In the genomic region with DNA sequence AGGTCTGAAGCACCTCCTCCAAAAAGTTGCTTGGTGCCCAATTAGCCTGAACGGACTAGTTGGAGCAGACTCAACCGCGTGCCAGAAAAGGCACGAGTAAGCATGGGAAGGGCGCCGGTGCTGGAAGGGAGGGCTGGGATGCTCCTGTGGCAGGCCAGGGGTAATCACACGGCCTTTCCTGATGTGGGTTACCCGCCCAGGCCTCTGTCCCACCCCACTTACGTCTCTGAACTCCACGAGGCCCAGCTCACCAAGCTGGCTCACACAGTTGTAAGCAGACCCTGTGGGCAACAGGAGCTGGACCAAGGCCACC, we compare ENCODE assay signal across 14 mouse cellular contexts. TPM values are rescaled to one million over a fixed set of nuclear protein-coding genes. Genes with fewer than 3 reads are reported as not detected.
DNase-seq lines count a peak whose midpoint lies in the region; ATAC-seq and TF ChIP-seq lines count a peak whose summit lies in the region.
"Had no signal": no experiment of that assay in that cellular context is flagged by ENCODE, and none has a peak within 500 bp of the region (broad histone marks: within the 10 kb centered on the region; RNA-seq: fewer than 3 reads in every experiment).

No protein-coding gene starts in this region.

- H3K9me3 ChIP-seq in intestine, embryonic 14.5 days (ENCODE audit: control insufficient read depth, low read length), result no peaks in the 10 kb centered on the region
- no peaks in the 10 kb centered on the region for H3K9me3 ChIP-seq in intestine, embryonic 16.5 days (ENCODE audit: control insufficient read depth, low read length)
- H3K9me3 ChIP-seq in ES-Bruce4 (replicated peaks; ENCODE audit: control insufficient read depth, insufficient read depth, low read length, poor library complexity, severe bottlenecking), result no peaks in the 10 kb centered on the region
- no peaks in the 10 kb centered on the region for H3K9me3 ChIP-seq in liver, embryonic 12.5 days (replicated peaks)
- H3K9me3 ChIP-seq: forebrain, embryonic 10.5 days; G1E had no signal

- TF ChIP-seq POLR2A in ES-Bruce4 (IDR thresholded peaks at IDR 0.05; ENCODE audit: insufficient read depth, low read length), result no peak

- TF ChIP-seq EP300 in ES-Bruce4 (IDR thresholded peaks at IDR 0.05; ENCODE audit: insufficient read depth, low read depth, low read length), result no peak

- no peaks in the 10 kb centered on the region for H3K27me3 ChIP-seq in intestine, embryonic 14.5 days (replicated peaks; ENCODE audit: control insufficient read depth, insufficient read depth, low read length)
- H3K27me3 ChIP-seq in intestine, embryonic 16.5 days (replicated peaks; ENCODE audit: control insufficient read depth, insufficient read depth, low read length), result no peaks in the 10 kb centered on the region
- no peaks in the 10 kb centered on the region for H3K27me3 ChIP-seq in ES-Bruce4 (ENCODE audit: control insufficient read depth, insufficient read depth, low read length, poor library complexity, severe bottlenecking)
- no peaks in the 10 kb centered on the region for H3K27me3 ChIP-seq in liver, embryonic 12.5 days (replicated peaks)

- H3K4me3 ChIP-seq in intestine, embryonic 14.5 days (ENCODE audit: low read depth, low read length), result no peak overlapping the region
- H3K4me3 ChIP-seq in intestine, embryonic 16.5 days (ENCODE audit: low read length), result no peak overlapping the region
- H3K4me3 ChIP-seq in ES-Bruce4 (ENCODE audit: low read depth, low read length), result peak overlapping the region; percentile 42
- H3K4me3 ChIP-seq in brown adipose tissue, adult 24 weeks (ENCODE audit: insufficient read depth, low read depth, low read length), result no peak overlapping the region
- no peak overlapping the region for H3K4me3 ChIP-seq in liver, embryonic 12.5 days

- H3K27ac ChIP-seq in intestine, embryonic 14.5 days (ENCODE audit: low read depth), result no peak overlapping the region
- no peak overlapping the region for H3K27ac ChIP-seq in intestine, embryonic 16.5 days (ENCODE audit: low read length)
- no peak overlapping the region for H3K27ac ChIP-seq in ES-Bruce4 (ENCODE audit: insufficient read depth, low read length)
- H3K27ac ChIP-seq in brown adipose tissue, adult 24 weeks (replicated peaks; ENCODE audit: low read depth, low read length), result peak overlapping the region; percentile 86; the same call in 1 of the 2 replicates
- H3K27ac ChIP-seq in liver, embryonic 12.5 days, result no peak overlapping the region

- no peak overlapping the region for H3K9ac ChIP-seq in intestine, embryonic 14.5 days (ENCODE audit: low read length)
- no peak overlapping the region for H3K9ac ChIP-seq in intestine, embryonic 16.5 days (ENCODE audit: low read depth, low read length)
- no peak overlapping the region for H3K9ac ChIP-seq in ES-Bruce4 (ENCODE audit: low read depth, poor library complexity, severe bottlenecking)
- H3K9ac ChIP-seq in liver, embryonic 12.5 days, result no peak overlapping the region; the same call in 1 of the 2 replicates

- TF ChIP-seq CTCF in ES-Bruce4 (IDR thresholded peaks at IDR 0.05; ENCODE audit: low read depth, low read length), result no peak

- no peak for DNase-seq in intestine, embryonic 14.5 days (ENCODE audit: low spot score)
- DNase-seq in right cerebral cortex, postnatal 4 days, result no peak
- no peak for DNase-seq in frontal cortex, adult 2 months (ENCODE audit: extremely low spot score in 1 of 2, low spot score in 1 of 2)
- DNase-seq: gastrocnemius, postnatal 25 days; kidney, postnatal 36 days; thymus, postnatal 36 days had no signal

- peaks cover 42% of the 10 kb centered on the region for H3K36me3 ChIP-seq in intestine, embryonic 14.5 days (ENCODE audit: control insufficient read depth, insufficient read depth, low read length)
- peaks cover 23% of the 10 kb centered on the region for H3K36me3 ChIP-seq in intestine, embryonic 16.5 days (ENCODE audit: control insufficient read depth, insufficient read depth, low read length)
- no peaks in the 10 kb centered on the region for H3K36me3 ChIP-seq in ES-Bruce4 (ENCODE audit: control insufficient read depth, insufficient read depth, low read length, poor library complexity, severe bottlenecking)
- H3K36me3 ChIP-seq in liver, embryonic 12.5 days, result peaks cover 56% of the 10 kb centered on the region

- H3K4me1 ChIP-seq in intestine, embryonic 14.5 days (replicated peaks; ENCODE audit: control insufficient read depth, insufficient read depth, low read length), result peaks cover 23% of the 10 kb centered on the region
- peaks cover 33% of the 10 kb centered on the region for H3K4me1 ChIP-seq in intestine, embryonic 16.5 days (ENCODE audit: control insufficient read depth, insufficient read depth, low read length)
- H3K4me1 ChIP-seq in ES-Bruce4 (ENCODE audit: control insufficient read depth, insufficient read depth, low read length), result peaks cover 5% of the 10 kb centered on the region
- peaks cover 20% of the 10 kb centered on the region for H3K4me1 ChIP-seq in brown adipose tissue, adult 24 weeks (ENCODE audit: control insufficient read depth, insufficient read depth, insufficient read length, low read length)
- peaks cover 56% of the 10 kb centered on the region for H3K4me1 ChIP-seq in liver, embryonic 12.5 days

- 76% methylated on average over 10 of the region's 10 CpGs for WGBS in intestine, embryonic 14.5 days
- WGBS in intestine, embryonic 16.5 days, result 73% methylated on average over 10 of the region's 10 CpGs
- 68% methylated on average over 10 of the region's 10 CpGs for WGBS in liver, embryonic 12.5 days (ENCODE audit: insufficient replicate concordance)

- no peak for ATAC-seq in intestine, embryonic 14.5 days (replicated peaks; ENCODE audit: low FRiP score, low TSS enrichment, low read depth)
- no peak for ATAC-seq in intestine, embryonic 16.5 days
- no peak for ATAC-seq in liver, embryonic 12.5 days
- no peak for ATAC-seq in inflammation-experienced regulatory T-cells, adult 6 months

- H3K4me2 ChIP-seq in intestine, embryonic 14.5 days (ENCODE audit: low read length), result peak overlapping the region; percentile 84; the same call in 1 of the 2 replicates
- no peak overlapping the region for H3K4me2 ChIP-seq in intestine, embryonic 16.5 days (ENCODE audit: low read depth, low read length)
- H3K4me2 ChIP-seq in liver, embryonic 12.5 days, result peak overlapping the region; percentile 95; the same call in 1 of the 2 replicates
- H3K4me2 ChIP-seq: midbrain, embryonic 11.5 days had no signal

RNA-seq across cellular contexts. Expression of gene Tcirg1, which starts 2.6 kb away (rescaled TPM):
- polyA plus RNA-seq in intestine, embryonic 14.5 days (2014; fragmentation: Nextera tagmentation; extraction: Ambion mirVana), result 34.8 and 40.5 TPM in 2 replicates
- 73.3 and 84.5 TPM in 2 replicates for polyA plus RNA-seq in intestine, embryonic 16.5 days (2015; fragmentation: Nextera tagmentation; extraction: Ambion mirVana)
- 25.2 and 30.0 TPM in 2 replicates for polyA plus RNA-seq in ES-Bruce4 (2011; ENCODE audit: insufficient read depth, insufficient read length, low read depth, missing spikeins)
- 5.3 and 7.7 TPM in 2 replicates for polyA plus RNA-seq in brown adipose tissue, adult 24 weeks (2012; ENCODE audit: insufficient read depth, insufficient read length, missing spikeins)
- 24.7 and 26.1 TPM in 2 replicates for polyA plus RNA-seq in liver, embryonic 12.5 days (2016; fragmentation: Nextera tagmentation; extraction: Ambion mirVana)
- 10 to 100 TPM; 57.2 to 85.0 (median 60.4) TPM for polyA plus RNA-seq in inflammation-experienced regulatory T-cells, adult 6 months (2017; shearing (Covaris generic))
- 45.5 and 48.1 TPM in 2 replicates for polyA plus RNA-seq in frontal cortex, adult 2 months (2012; rRNA removed)

RNA-seq across cellular contexts. Expression of gene Ndufs8, which starts 8.3 kb away (rescaled TPM):
- polyA plus RNA-seq in intestine, embryonic 14.5 days (2014; fragmentation: Nextera tagmentation; extraction: Ambion mirVana), result 374 and 390 TPM in 2 replicates
- 412 and 424 TPM in 2 replicates for polyA plus RNA-seq in intestine, embryonic 16.5 days (2015; fragmentation: Nextera tagmentation; extraction: Ambion mirVana)
- 91.7 and 112 TPM in 2 replicates for polyA plus RNA-seq in ES-Bruce4 (2011; ENCODE audit: insufficient read depth, insufficient read length, low read depth, missing spikeins)
- polyA plus RNA-seq in brown adipose tissue, adult 24 weeks (2012; ENCODE audit: insufficient read depth, insufficient read length, missing spikeins), result 1,010 and 1,143 TPM in 2 replicates
- polyA plus RNA-seq in liver, embryonic 12.5 days (2016; fragmentation: Nextera tagmentation; extraction: Ambion mirVana), result 197 and 218 TPM in 2 replicates
- polyA plus RNA-seq in inflammation-experienced regulatory T-cells, adult 6 months (2017; shearing (Covaris generic)), result 100 to 1,000 TPM; 219 to 266 (median 256) TPM
- 283 and 291 TPM in 2 replicates for polyA plus RNA-seq in frontal cortex, adult 2 months (2012; rRNA removed)

RNA-seq across cellular contexts. Expression of gene Aldh3b1, which starts 25.3 kb away (rescaled TPM):
- polyA plus RNA-seq in intestine, embryonic 14.5 days (2014; fragmentation: Nextera tagmentation; extraction: Ambion mirVana), result 1.9 and 2.3 TPM in 2 replicates
- polyA plus RNA-seq in intestine, embryonic 16.5 days (2015; fragmentation: Nextera tagmentation; extraction: Ambion mirVana), result 4.2 TPM in 2 replicates
- polyA plus RNA-seq in ES-Bruce4 (2011; ENCODE audit: insufficient read depth, insufficient read length, low read depth, missing spikeins), result 0.66 and 0.96 TPM in 2 replicates
- 1.8 and 2.2 TPM in 2 replicates for polyA plus RNA-seq in brown adipose tissue, adult 24 weeks (2012; ENCODE audit: insufficient read depth, insufficient read length, missing spikeins)
- 1.8 and 1.9 TPM in 2 replicates for polyA plus RNA-seq in liver, embryonic 12.5 days (2016; fragmentation: Nextera tagmentation; extraction: Ambion mirVana)
- under 1 TPM in 1 of 3 experiments, not detected in 2; 0.36 TPM for polyA plus RNA-seq in inflammation-experienced regulatory T-cells, adult 6 months (2017; shearing (Covaris generic))
- polyA plus RNA-seq in frontal cortex, adult 2 months (2012; rRNA removed), result 7.9 and 8.5 TPM in 2 replicates
- polyA plus RNA-seq: G1E had no signal

RNA-seq across cellular contexts. Expression of gene Unc93b1, which starts 30.7 kb away (rescaled TPM):
- polyA plus RNA-seq in intestine, embryonic 14.5 days (2014; fragmentation: Nextera tagmentation; extraction: Ambion mirVana), result 14.4 and 16.0 TPM in 2 replicates
- polyA plus RNA-seq in intestine, embryonic 16.5 days (2015; fragmentation: Nextera tagmentation; extraction: Ambion mirVana), result 27.0 and 29.8 TPM in 2 replicates
- 12.1 and 13.5 TPM in 2 replicates for polyA plus RNA-seq in ES-Bruce4 (2011; ENCODE audit: insufficient read depth, insufficient read length, low read depth, missing spikeins)
- polyA plus RNA-seq in brown adipose tissue, adult 24 weeks (2012; ENCODE audit: insufficient read depth, insufficient read length, missing spikeins), result 25.3 and 25.4 TPM in 2 replicates
- polyA plus RNA-seq in liver, embryonic 12.5 days (2016; fragmentation: Nextera tagmentation; extraction: Ambion mirVana), result 14.3 and 15.3 TPM in 2 replicates
- polyA plus RNA-seq in inflammation-experienced regulatory T-cells, adult 6 months (2017; shearing (Covaris generic)), result 10 to 100 TPM; 23.5 to 38.0 (median 26.2) TPM
- polyA plus RNA-seq in frontal cortex, adult 2 months (2012; rRNA removed), result 31.5 and 34.7 TPM in 2 replicates

RNA-seq across cellular contexts. Expression of gene Chka, which starts 52.7 kb away (rescaled TPM):
- polyA plus RNA-seq in intestine, embryonic 14.5 days (2014; fragmentation: Nextera tagmentation; extraction: Ambion mirVana), result 48.8 and 54.0 TPM in 2 replicates
- 57.8 and 67.5 TPM in 2 replicates for polyA plus RNA-seq in intestine, embryonic 16.5 days (2015; fragmentation: Nextera tagmentation; extraction: Ambion mirVana)
- polyA plus RNA-seq in ES-Bruce4 (2011; ENCODE audit: insufficient read depth, insufficient read length, low read depth, missing spikeins), result 142 and 148 TPM in 2 replicates
- 6.9 and 11.2 TPM in 2 replicates for polyA plus RNA-seq in brown adipose tissue, adult 24 weeks (2012; ENCODE audit: insufficient read depth, insufficient read length, missing spikeins)
- polyA plus RNA-seq in liver, embryonic 12.5 days (2016; fragmentation: Nextera tagmentation; extraction: Ambion mirVana), result 25.5 and 26.7 TPM in 2 replicates
- polyA plus RNA-seq in inflammation-experienced regulatory T-cells, adult 6 months (2017; shearing (Covaris generic)), result 1 to 10 TPM; 1.6 to 4.9 (median 4.3) TPM
- polyA plus RNA-seq in frontal cortex, adult 2 months (2012; rRNA removed), result 121 and 123 TPM in 2 replicates
